Mouse (Mus musculus) intestine, postnatal 0 days (tissue): ENCODE data around the gene Jhy. TPM values are rescaled to one million over a fixed set of nuclear protein-coding genes. Genes with fewer than 3 reads are reported as not detected.

Experiments
- ATAC-seq: fragments of 200-750 bp; cut with Nextera tagmentation; 2 replicates; pipeline ENCODE4 v1.8.0; 2017; ENCODE audit warnings: mild to moderate bottlenecking, moderate TSS enrichment, moderate library complexity
- H3K27ac ChIP-seq: fragments of 300-500 bp; sonication (generic); 2 replicates; pipeline ENCODE4 v1.5.1; 2014; ENCODE audit warnings: mild to moderate bottlenecking, low read depth, low read length, moderate library complexity
- H3K27me3 ChIP-seq: fragments of 300-500 bp; sonication (generic); replicated peaks from 2 replicates; pipeline ENCODE4 v1.6.1; 2014; ENCODE audit warnings: low read length, mixed read lengths; ENCODE audit not compliant: control insufficient read depth, insufficient read depth
- H3K36me3 ChIP-seq: fragments of 300-500 bp; sonication (generic); 2 replicates; pipeline ENCODE4 v1.6.1; 2014; ENCODE audit warnings: mild to moderate bottlenecking, moderate library complexity; ENCODE audit not compliant: control insufficient read depth, insufficient read depth
- H3K4me1 ChIP-seq: fragments of 300-500 bp; sonication (generic); replicated peaks from 2 replicates; pipeline ENCODE4 v1.6.1; 2014; ENCODE audit warnings: antibody characterized with exemption, low read length, mixed read lengths; ENCODE audit not compliant: control insufficient read depth, insufficient read depth
- H3K4me2 ChIP-seq: fragments of 300-500 bp; sonication (generic); replicated peaks from 2 replicates; pipeline ENCODE4 v1.6.1; 2014; ENCODE audit warnings: low read depth, mild to moderate bottlenecking, moderate library complexity
- H3K4me3 ChIP-seq: fragments of 300-500 bp; sonication (generic); 2 replicates; pipeline ENCODE4 v1.5.1; 2014; ENCODE audit warnings: low read depth, low read length
- H3K9ac ChIP-seq: fragments of 300-500 bp; sonication (generic); 2 replicates; pipeline ENCODE4 v1.6.1; 2014; ENCODE audit warnings: mild to moderate bottlenecking, low read depth, low read length
- H3K9me3 ChIP-seq: fragments of 300-500 bp; sonication (generic); 2 replicates; pipeline ENCODE4 v1.6.1; 2016; ENCODE audit warnings: mixed run types; ENCODE audit not compliant: control insufficient read depth
- CTCF ChIP-seq: sonication (generic); IDR thresholded peaks from 2 replicates; pipeline ENCODE4 v1.5.1; 2016; ENCODE audit warnings: low read depth, mild to moderate bottlenecking, control low read depth, antibody characterized with exemption, moderate library complexity
- WGBS: fragments of 180-500 bp; shearing (Covaris S2); extraction: QIAGEN DNeasy Blood & Tissue Kit; methylation state at CpG from one replicate; pipeline ENCODE4 v1.1.7; 2014; 5-methylcytosine and 5-hydroxymethylcytosine counted together
- polyA plus RNA-seq: library from polyadenylated mRNA; unstranded; fragments of >200 nt; fragmentation: Nextera tagmentation; extraction: Ambion mirVana; gene quantifications from 2 replicates; pipeline ENCODE4 v1.2.1, GENCODE M21; 2015

The Jhy gene
- polyA plus RNA-seq, 1 experiment from 2014 or later, result 0.14 TPM

GRCm38 (mm10) chr9:40878291-40878945, 85.5 kb downstream of the Jhy start:
- ATAC-seq, result no peak
- Histone ChIP-seq H3K36me3 (no peaks in the 10 kb centered on the region), H3K9ac (no peak overlapping the region), H3K9me3 (no peaks in the 10 kb centered on the region), H3K4me1 (no peaks in the 10 kb centered on the region), H3K4me3 (peak overlapping the region; percentile 33), H3K4me2 (peak overlapping the region; percentile 58; the same call in 1 of the 2 replicates), H3K27me3 (peaks cover 77% of the 10 kb centered on the region), H3K27ac (no peak overlapping the region)
- TF ChIP-seq CTCF, result no peak
- WGBS, result 2% methylated on average over 32 of the region's 32 CpGs

GRCm38 (mm10) chr9:40877881-40878235, 86.1 kb downstream of the Jhy start:
- Histone ChIP-seq H3K9ac (no peak overlapping the region), H3K4me2 (peak overlapping the region; percentile 58), H3K36me3 (no peaks in the 10 kb centered on the region), H3K9me3 (no peaks in the 10 kb centered on the region), H3K27me3 (peaks cover 82% of the 10 kb centered on the region), H3K4me3 (peak overlapping the region; percentile 33), H3K27ac (no peak overlapping the region), H3K4me1 (no peaks in the 10 kb centered on the region)
- TF ChIP-seq CTCF, result no peak
- no peak for ATAC-seq
- WGBS, result under 1% methylated on average over 27 of the region's 29 CpGs

GRCm38 (mm10) chr9:40877146-40877880, 86.6 kb downstream of the Jhy start:
- Histone ChIP-seq H3K36me3 (no peaks in the 10 kb centered on the region), H3K27me3 (peaks cover 88% of the 10 kb centered on the region), H3K9me3 (no peaks in the 10 kb centered on the region), H3K4me3 (peak overlapping the region; percentile 33), H3K9ac (no peak overlapping the region), H3K4me2 (peak overlapping the region; percentile 58), H3K27ac (no peak overlapping the region), H3K4me1 (no peaks in the 10 kb centered on the region)
- no peak for TF ChIP-seq CTCF
- ATAC-seq, result no peak
- WGBS, result 2% methylated on average over 42 of the region's 42 CpGs

GRCm38 (mm10) chr9:40876693-40877092, 87.2 kb downstream of the Jhy start:
- Histone ChIP-seq H3K4me3 (no peak overlapping the region), H3K27ac (no peak overlapping the region), H3K36me3 (no peaks in the 10 kb centered on the region), H3K27me3 (peaks cover 94% of the 10 kb centered on the region), H3K9me3 (no peaks in the 10 kb centered on the region), H3K4me1 (no peaks in the 10 kb centered on the region), H3K4me2 (no peak overlapping the region), H3K9ac (no peak overlapping the region)
- no peak for TF ChIP-seq CTCF
- WGBS, result 9% methylated on average over 5 of the region's 5 CpGs
- ATAC-seq, result no peak

GRCm38 (mm10) chr9:40876164-40876563, 87.8 kb downstream of the Jhy start:
- Histone ChIP-seq H3K9me3 (no peaks in the 10 kb centered on the region), H3K9ac (no peak overlapping the region), H3K4me3 (no peak overlapping the region), H3K4me2 (no peak overlapping the region), H3K36me3 (no peaks in the 10 kb centered on the region), H3K27ac (no peak overlapping the region), H3K4me1 (no peaks in the 10 kb centered on the region), H3K27me3 (peaks cover 98% of the 10 kb centered on the region)
- TF ChIP-seq CTCF, result no peak
- WGBS, result under 1% methylated on average over 29 of the region's 29 CpGs
- no peak for ATAC-seq

- Histone ChIP-seq H3K4me3 (no peak overlapping the region), H3K9me3 (no peaks in the 10 kb centered on the region), H3K27ac (no peak overlapping the region), H3K4me1 (no peaks in the 10 kb centered on the region), H3K27me3 (peaks cover 96% of the 10 kb centered on the region), H3K36me3 (no peaks in the 10 kb centered on the region), H3K4me2 (no peak overlapping the region), H3K9ac (no peak overlapping the region)
- no peak for ATAC-seq
- 2% methylated on average over 17 of the region's 17 CpGs for WGBS
- no peak for TF ChIP-seq CTCF
Measured at GRCm38 (mm10) chr9:40875431-40875830, 88.5 kb downstream of the Jhy start.
